Mouse (Mus musculus) retina, adult 2 months (tissue): ENCODE data around the gene Mcm2.

Source experiments
- DNase-seq: peaks from one replicate; pipeline ENCODE4 v3.0.0-alpha.2; 2012; ENCODE audit warnings: low read depth, low spot score

Mcm2 gene

GRCm38 (mm10) chr6:88898534-88899048, at the start of gene Mcm2:
Gene Mcm2 (minus strand): TSS chr6:88898780.
- DNase-seq: peak; percentile 90

DNA sequence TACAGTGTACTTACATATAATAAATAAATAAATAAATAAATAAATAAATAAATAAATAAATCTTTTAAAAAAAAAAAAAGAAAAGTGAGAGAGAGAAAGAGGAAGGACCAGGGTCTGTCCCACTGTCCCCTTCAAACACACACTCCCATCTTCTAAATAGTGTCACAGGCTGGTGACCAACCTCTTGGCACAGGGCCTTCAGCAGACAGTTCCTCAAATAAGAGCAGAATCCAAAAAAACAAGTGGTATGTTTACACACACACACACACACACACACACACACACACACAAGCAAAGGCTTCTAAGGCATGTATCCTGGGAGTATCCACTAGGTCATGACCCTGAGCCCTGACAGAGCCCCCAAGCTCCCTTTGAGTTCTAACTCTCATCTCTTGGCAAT, 49.2 kb upstream of the Mcm2 start:
- no peak for DNase-seq

DNA sequence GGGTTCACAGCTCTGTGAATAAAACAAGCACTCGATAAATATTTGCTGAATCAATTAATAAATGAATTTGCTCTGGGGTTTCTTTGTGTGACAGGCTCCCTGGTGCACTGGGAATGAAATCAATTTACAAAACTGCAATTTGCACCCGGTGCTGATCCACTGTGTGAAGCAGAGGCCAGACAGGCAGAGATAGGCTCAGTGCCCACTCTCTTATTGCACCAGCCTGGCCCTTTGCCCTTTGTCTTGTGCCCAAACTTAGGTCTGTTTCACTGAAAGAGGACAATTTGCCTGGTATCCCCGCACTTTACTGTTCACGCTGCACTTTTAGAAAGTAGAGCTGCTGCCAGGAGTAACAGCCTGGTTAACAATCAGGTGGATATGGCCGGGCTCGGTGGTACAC, 47.9 kb upstream of the Mcm2 start:
- DNase-seq: no peak

DNA sequence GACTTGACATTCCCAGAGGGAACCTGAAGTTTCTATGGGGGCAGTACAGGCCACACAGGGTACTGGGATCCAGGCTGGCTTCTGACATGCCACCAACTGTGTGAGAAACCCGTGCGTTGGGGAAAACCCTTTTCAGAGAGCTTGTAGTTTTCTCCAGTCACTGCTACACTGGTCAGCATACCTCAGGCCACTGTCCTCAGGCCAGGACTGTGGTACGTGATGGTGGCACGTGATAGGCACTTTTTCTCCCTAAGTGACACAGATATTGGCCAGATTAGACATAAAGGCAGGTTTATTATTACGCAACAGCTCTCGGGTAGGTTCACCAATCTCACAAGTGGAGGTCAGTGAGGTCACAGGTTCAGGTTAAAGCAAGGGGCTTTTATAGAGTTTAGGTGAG, 45.1 kb upstream of the Mcm2 start:
- no peak for DNase-seq

DNA sequence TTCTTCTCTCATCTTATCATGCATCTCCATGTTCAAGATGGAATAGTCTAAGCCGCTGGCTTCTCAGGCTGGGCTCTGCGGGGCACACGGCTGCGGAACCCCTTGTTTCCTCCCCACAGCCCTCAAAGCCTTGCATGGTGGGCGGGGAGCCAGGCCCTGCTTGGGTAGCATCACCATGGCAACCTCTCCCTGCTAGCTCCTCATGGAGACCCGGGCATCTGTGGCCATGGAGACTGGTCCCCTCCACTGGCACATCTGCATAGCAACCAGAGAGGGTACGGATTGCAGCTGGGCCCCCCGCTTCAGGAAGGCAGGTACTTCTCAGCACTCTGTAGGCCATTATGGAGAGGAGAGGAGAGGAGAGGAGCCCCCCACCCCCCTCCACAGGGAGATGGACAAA, 44.0 kb upstream of the Mcm2 start:
- no peak for DNase-seq

DNA sequence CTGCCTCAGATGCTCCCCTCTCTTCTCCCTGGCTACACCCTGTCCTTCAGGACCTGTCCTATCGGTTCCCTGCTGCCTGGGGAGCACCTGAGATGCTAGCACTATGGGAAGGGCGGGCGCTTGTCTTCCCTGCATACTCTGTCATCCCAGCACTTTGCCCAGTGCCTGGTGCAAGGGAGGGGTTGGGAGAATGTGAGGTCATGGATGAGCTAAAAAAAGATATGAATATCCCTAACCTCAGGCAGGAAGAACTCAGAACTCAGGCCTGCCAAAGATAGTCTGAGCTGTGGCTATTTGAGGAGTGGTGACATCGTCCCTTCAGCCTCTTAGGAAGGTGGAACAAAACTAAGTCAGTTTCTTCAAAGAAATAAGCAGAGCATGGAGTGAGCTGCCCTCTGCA, 43.0 kb upstream of the Mcm2 start:
- DNase-seq: no peak

DNA sequence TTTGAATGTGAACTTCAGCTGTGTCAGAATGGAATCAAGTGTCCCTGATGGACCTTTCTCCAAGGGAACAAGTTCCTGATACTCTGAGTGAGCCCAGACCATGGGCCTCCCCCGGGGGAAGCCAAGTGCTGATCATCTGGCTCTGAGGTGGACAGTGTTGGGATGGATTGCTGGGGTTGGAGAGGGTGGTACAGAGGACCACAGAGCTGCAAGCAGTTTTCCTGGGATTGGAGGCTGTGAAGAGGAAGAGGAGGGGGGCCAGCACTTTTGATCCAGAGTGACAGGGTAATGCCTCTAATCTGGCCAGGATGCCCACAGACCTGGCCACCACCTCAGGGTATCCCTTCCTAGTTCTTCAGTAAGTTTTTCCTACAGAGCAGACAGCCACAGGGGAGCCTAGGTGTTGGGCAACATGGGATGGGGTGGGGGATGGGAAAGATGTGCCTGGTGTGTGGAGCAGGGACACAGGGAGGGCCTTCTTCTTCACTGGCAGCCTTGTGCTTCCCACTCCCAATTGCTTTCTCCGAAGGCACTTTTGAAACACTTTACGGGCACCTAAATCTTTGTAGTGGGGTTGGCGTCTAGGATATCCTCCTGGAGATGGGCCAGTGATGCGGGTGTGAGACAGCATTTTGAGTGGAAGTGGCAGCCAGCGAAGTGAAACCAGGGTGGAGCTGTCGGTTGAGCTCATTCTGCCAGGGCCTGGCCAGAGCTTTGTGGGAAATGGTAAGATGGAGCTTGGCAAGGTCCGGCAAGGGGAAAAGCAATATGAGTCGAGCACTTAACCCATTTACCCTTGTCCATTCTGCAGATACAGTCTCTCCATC, 41.7 kb upstream of the Mcm2 start:
- no peak for DNase-seq

- DNase-seq: no peak
These were observed 40.9 kb upstream of the Mcm2 start for GRCm38 (mm10) chr6:88939281-88940089.

DNA sequence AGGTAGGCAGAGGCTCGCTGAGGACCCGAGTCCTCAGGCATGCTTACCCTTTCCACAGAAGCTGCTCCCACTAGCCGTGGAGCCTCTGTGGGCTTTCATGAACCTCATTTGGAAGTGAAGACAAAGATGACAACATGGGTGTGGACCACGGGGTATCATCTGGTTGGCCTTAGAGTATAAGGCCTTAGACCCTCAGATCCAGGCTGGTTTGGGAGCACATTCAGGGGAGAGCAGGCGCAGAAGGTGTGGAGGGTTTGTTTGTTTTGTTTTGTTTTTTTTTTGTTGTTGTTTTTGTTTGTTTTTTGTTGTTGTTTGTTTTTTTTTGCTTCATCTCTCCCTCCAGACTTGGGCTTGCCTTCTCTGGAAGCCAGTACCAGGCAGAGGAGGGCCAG, 40.1 kb upstream of the Mcm2 start:
- no peak for DNase-seq

GRCm38 (mm10) chr6:88937971-88938663, 39.5 kb upstream of the Mcm2 start:
- no peak for DNase-seq

DNA sequence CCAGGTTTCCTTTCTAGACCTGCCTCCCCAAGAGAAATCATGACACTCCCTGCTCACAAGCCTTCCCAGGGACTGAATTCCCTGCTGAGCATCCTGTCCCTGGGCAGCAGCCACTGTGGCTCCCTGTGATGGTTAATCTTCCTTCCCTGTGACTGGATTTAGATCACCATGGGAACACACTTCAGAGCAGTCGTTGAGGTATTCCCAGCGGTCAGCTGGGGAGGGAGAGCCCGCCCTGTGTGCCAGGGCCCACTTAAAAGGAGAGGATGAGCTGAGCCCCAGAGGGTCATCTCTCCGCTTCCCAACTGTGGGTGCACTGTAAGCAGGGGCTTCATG, 38.6 kb upstream of the Mcm2 start:
- no peak for DNase-seq

DNA sequence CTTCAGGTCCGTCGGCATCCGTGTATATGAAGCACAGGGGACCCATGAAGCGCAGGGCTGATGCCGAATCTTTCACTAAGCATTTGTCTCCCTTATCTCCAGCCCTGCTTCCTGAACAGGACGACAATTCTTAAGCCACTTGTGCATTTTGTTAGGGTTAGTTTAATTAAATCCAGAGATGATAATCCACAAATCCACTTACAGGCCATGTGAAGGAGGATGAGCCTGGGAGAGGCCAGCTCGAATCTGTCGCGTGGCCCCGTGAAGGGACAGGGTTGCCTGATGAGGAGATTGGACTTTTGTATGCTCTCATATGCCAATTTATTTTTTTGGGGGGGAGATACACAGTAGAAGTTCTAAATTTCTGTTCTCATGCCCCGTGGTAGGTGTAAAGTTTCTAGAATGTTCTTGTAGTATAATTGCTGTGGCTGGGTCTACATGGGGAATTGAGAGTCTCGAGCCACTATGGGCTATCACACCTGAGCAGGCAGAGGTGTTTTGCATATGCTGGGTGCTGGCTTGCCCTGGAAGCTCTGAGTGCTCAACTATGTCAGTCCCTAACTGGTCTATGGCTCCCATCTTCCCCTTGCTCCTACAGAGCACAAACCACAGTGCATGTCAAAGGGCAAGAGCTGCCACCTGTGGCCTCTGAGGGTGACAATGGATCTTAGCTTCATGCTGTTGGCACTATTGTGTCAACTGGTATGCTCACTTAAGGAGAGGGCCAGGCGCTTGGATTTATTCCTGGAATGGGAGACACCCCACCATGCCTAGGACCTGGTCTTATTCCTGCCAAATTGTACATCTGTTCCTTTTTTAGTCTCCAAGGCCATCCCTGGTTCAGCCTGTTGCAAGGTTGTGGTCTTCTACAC, 38.0 kb upstream of the Mcm2 start:
- peak; percentile 48 for DNase-seq

GRCm38 (mm10) chr6:88935735-88936276, 37.2 kb upstream of the Mcm2 start:
- no peak for DNase-seq

- no peak for DNase-seq
These were observed 36.2 kb upstream of the Mcm2 start for GRCm38 (mm10) chr6:88934816-88935215.

DNA sequence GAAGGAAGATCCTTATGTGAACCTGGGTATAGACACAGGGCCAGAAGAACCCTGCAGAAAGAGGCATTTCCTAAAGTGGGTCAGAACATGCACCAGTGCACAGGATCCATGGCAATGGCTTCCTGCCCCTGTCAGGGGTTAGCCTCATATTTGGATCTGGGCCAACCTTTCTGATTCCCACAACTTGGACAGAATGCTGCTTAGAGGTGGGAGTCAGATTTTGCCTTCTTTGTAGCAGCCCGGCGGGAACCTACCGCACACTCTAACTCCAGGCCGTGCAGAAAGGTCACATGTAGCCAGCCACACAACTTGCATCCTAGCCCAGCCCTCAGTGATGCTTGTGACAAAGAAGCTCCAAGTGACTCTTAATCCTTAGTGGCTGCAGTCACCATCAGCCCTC, 35.6 kb upstream of the Mcm2 start:
- no peak for DNase-seq

- DNase-seq: no peak
These were observed 32.9 kb upstream of the Mcm2 start for GRCm38 (mm10) chr6:88931449-88931848.

DNA sequence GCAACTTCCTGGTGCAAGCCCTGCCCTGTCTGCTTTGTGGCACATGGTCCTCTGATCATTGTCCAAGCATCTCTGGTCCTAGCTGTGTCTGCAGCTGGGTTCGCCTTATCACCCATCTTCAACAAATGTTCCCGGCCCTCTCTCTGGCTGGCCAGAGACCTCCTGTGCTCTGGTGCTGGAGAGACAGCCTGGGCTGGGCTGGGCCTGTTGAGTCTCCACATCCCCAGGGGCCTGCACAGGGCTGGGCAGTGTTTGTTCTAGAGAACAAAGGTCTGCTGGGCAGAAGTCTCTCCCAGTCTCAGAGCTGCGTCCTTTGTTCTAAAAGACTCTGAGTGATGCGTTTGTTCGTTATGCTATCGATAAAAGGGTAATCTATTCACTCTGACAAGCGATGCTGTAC, 31.5 kb upstream of the Mcm2 start:
- no peak for DNase-seq

DNA sequence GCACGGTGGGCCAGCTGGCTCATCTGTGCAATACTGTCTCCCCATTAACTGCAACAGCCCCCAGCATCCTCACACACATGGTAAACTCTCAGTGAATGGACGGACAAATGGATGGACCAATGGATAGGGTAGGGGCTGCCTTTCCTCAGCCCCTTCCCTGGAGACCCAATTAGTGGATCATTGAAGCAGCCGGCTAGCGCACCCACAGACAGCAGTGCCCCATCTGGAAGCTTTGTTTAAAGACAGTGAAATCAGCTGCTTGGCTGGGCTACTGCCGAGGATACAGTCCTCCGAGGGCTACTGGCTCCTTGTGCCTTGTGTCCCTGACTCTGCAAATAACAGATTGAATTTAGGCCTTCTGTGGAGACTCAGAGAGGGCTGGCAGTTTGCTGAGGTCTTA, 30.9 kb upstream of the Mcm2 start:
- no peak for DNase-seq

- no peak for DNase-seq
These were observed 30.0 kb upstream of the Mcm2 start for GRCm38 (mm10) chr6:88928576-88928975.

DNA sequence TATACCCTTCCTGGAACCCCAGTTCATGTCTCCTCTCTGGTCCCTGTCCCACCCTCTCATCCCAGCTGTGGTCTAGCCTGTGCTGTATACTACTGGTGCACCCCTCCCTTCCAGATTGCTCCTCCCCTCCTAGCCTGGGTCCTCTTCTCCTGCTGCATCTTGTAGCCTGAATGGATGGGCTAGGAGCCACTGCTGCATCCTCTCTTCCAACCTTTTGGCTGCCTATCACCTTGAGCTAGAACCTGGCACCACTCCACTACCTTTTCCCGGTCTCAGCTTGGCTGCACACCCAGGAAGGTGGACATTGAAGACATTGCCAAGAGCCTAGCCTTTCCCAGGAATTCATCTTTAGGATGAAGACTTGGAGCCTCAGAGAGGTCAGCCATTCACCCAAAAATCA, 29.4 kb upstream of the Mcm2 start:
- no peak for DNase-seq

- peak; percentile 42 for DNase-seq
These were observed 29.0 kb upstream of the Mcm2 start for GRCm38 (mm10) chr6:88927595-88927994.
